Mouse (Mus musculus) midbrain, postnatal 0 days (tissue): ENCODE results near the gene Cst11. TPM values are rescaled to one million over a fixed set of nuclear protein-coding genes. Genes with fewer than 3 reads are reported as not detected.
"Not testable (repeated sequence)": the region's sequence is repeated elsewhere in the genome, so short reads cannot be mapped to it uniquely, and the experiment has no call there.

ENCODE experiments used
- ATAC-seq: fragments of 200-750 bp; cut with Nextera tagmentation; 2 replicates; pipeline ENCODE4 v1.8.0; 2017; ENCODE audit warnings: moderate number of reproducible peaks, mild to moderate bottlenecking, moderate TSS enrichment, moderate library complexity; ENCODE audit not compliant: low FRiP score
- DNase-seq: peaks from one replicate; pipeline ENCODE4 v3.0.0-alpha.2; 2015; ENCODE audit warnings: low spot score
- H3K27ac ChIP-seq: fragments of 300-500 bp; sonication (generic); 2 replicates; pipeline ENCODE4 v1.5.1; 2014; ENCODE audit warnings: low read depth, mild to moderate bottlenecking, low read length, mixed read lengths
- H3K27me3 ChIP-seq: fragments of 300-500 bp; sonication (generic); 2 replicates; pipeline ENCODE4 v1.6.1; 2014; ENCODE audit warnings: low read length, control low read depth, mixed read lengths; ENCODE audit not compliant: insufficient read depth
- H3K36me3 ChIP-seq: fragments of 300-500 bp; sonication (generic); 2 replicates; pipeline ENCODE4 v1.6.1; 2014; ENCODE audit warnings: low read length, control low read depth, mixed read lengths; ENCODE audit not compliant: insufficient read depth
- H3K4me1 ChIP-seq: fragments of 300-500 bp; sonication (generic); 2 replicates; pipeline ENCODE4 v1.6.1; 2014; ENCODE audit warnings: mild to moderate bottlenecking, control low read depth, antibody characterized with exemption, low read length, mixed read lengths; ENCODE audit not compliant: insufficient read depth
- H3K4me2 ChIP-seq: fragments of 300-500 bp; sonication (generic); 2 replicates; pipeline ENCODE4 v1.6.1; 2014; ENCODE audit warnings: low read depth, mild to moderate bottlenecking, low read length, mixed read lengths; ENCODE audit not compliant: poor library complexity, severe bottlenecking
- H3K4me3 ChIP-seq: fragments of 300-500 bp; sonication (generic); 2 replicates; pipeline ENCODE4 v1.5.1; 2014; ENCODE audit warnings: low read depth, mild to moderate bottlenecking, low read length, moderate library complexity
- H3K9ac ChIP-seq: fragments of 300-500 bp; sonication (generic); replicated peaks from 2 replicates; pipeline ENCODE4 v1.6.1; 2014; ENCODE audit warnings: mild to moderate bottlenecking, low read length, moderate library complexity, mixed read lengths; ENCODE audit not compliant: poor library complexity, severe bottlenecking
- H3K9me3 ChIP-seq: fragments of 300-500 bp; sonication (generic); 2 replicates; pipeline ENCODE4 v1.6.1; 2016; ENCODE audit warnings: low read length, control low read depth
- CTCF ChIP-seq: IDR thresholded peaks from 2 replicates; pipeline ENCODE4 v1.5.1; 2016; ENCODE audit warnings: antibody characterized with exemption, mild to moderate bottlenecking
- WGBS: fragments of 180-500 bp; shearing (Covaris S2); extraction: QIAGEN DNeasy Blood & Tissue Kit; methylation state at CpG from one replicate; pipeline ENCODE4 v1.1.7; 2014; 5-methylcytosine and 5-hydroxymethylcytosine counted together
- polyA plus RNA-seq: library from polyadenylated mRNA; unstranded; fragments of >200 nt; fragmentation: Nextera tagmentation; extraction: Ambion mirVana; gene quantifications from 2 replicates; pipeline ENCODE4 v1.2.1, GENCODE M21; 2015
- total RNA-seq: library from RNA; depleted of rRNA; stranded (reverse); fragments of >200 nt; gene quantifications from 2 replicates; pipeline ENCODE4 v1.2.3, GENCODE M21; 2014; rRNA removed

Gene Cst11
- total RNA-seq (not detected in 2 replicates), polyA plus RNA-seq (not detected in 2 replicates)

- not testable (repeated sequence) for ATAC-seq, H3K27me3 ChIP-seq, H3K4me1 ChIP-seq, DNase-seq, H3K4me3 ChIP-seq, H3K4me2 ChIP-seq, H3K36me3 ChIP-seq, H3K9me3 ChIP-seq, H3K9ac ChIP-seq, H3K27ac ChIP-seq
- WGBS: 86% methylated on average over 4 of the region's 4 CpGs
Measured at GRCm38 (mm10) chr2:148771397-148771796, at the start of gene Cst11. Gene Cst11 (minus strand): TSS chr2:148771497.

GRCm38 (mm10) chr2:148819909-148820308 is 48.6 kb upstream of the Cst11 start, which contains the start of gene Cst13:
Gene Cst13 (plus strand): TSS chr2:148820081.
- H3K4me3 ChIP-seq: no peak within 1 kb of the TSS
- no peaks in the 10 kb centered on the region for H3K36me3 ChIP-seq
- no peak within 1 kb of the TSS for H3K9ac ChIP-seq
- ATAC-seq: no peak
- no peak for DNase-seq
- no peak within 1 kb of the TSS for H3K4me2 ChIP-seq
- no peak within 1 kb of the TSS for H3K27ac ChIP-seq
- no peaks in the 10 kb centered on the region for H3K4me1 ChIP-seq
- H3K9me3 ChIP-seq: no peaks in the 10 kb centered on the region
- H3K27me3 ChIP-seq: no peaks in the 10 kb centered on the region
- no peak for TF ChIP-seq CTCF

DNA sequence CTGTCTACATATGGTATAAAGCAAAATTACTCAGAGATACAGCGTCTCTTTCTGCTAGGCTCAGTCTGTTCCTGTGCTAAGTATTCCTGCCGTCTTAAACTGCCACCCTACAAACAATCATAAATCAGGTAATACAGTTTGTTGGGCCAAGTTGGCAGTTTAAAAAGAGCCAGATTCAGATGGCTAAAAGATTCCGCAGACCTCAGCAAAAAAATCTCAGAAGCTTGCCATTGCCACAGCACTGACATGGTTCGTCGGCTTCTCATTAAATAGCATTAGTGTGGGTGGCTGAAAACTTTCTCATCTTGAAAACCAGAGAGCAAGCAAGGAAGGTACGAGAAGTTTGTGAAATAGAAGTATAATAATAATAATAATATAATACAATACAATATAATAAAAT is 35.4 kb upstream of the Cst11 start:
- H3K4me2 ChIP-seq: no peak overlapping the region
- H3K36me3 ChIP-seq: no peaks in the 10 kb centered on the region
- H3K27me3 ChIP-seq: no peaks in the 10 kb centered on the region
- ATAC-seq (no peak), DNase-seq (no peak)
- H3K9me3 ChIP-seq: no peaks in the 10 kb centered on the region
- no peak for TF ChIP-seq CTCF
- H3K4me1 ChIP-seq: no peaks in the 10 kb centered on the region
- H3K27ac ChIP-seq: no peak overlapping the region
- no peak overlapping the region for H3K4me3 ChIP-seq
- H3K9ac ChIP-seq: no peak overlapping the region
- WGBS: 81% methylated on average over 6 of the region's 6 CpGs

DNA sequence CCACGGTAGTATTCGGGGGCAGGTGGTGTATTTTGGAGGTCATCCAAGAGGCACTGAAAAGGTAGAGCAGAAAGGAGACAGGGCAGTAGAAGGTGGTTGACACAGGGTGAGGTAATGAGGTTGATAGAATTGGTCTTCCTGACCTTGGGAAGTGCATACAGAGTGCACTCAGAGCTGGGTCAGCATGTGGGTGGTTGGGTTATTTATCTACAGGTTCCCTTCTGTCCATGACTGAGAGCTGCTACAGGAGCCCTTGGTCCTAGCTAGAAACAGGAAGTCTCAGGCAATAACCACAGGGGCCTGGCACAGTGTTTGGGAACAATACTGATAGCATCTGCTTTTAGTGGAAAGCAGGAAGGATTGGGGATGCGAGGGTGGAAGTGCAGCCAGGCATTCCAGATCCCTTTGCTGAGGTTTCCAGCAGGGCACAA is 30.2 kb upstream of the Cst11 start:
- ATAC-seq (no peak), DNase-seq (no peak)
- 79% methylated on average over 3 of the region's 3 CpGs for WGBS
- no peaks in the 10 kb centered on the region for H3K27me3 ChIP-seq
- no peak for TF ChIP-seq CTCF
- H3K27ac ChIP-seq: no peak overlapping the region
- no peak overlapping the region for H3K9ac ChIP-seq
- H3K4me2 ChIP-seq: no peak overlapping the region
- no peak overlapping the region for H3K4me3 ChIP-seq
- no peaks in the 10 kb centered on the region for H3K9me3 ChIP-seq
- no peaks in the 10 kb centered on the region for H3K4me1 ChIP-seq
- H3K36me3 ChIP-seq: no peaks in the 10 kb centered on the region

GRCm38 (mm10) chr2:148798485-148798884 is 27.2 kb upstream of the Cst11 start, which contains the start of gene Cst8:
Gene Cst8 (plus strand): TSS chr2:148798785.
- TF ChIP-seq CTCF: no peak
- Histone ChIP-seq H3K4me3 (no peak within 1 kb of the TSS), H3K27ac (no peak within 1 kb of the TSS), H3K4me1 (no peaks in the 10 kb centered on the region), H3K9me3 (no peaks in the 10 kb centered on the region), H3K27me3 (no peaks in the 10 kb centered on the region), H3K9ac (no peak within 1 kb of the TSS), H3K36me3 (no peaks in the 10 kb centered on the region), H3K4me2 (no peak within 1 kb of the TSS)
- no peak for DNase-seq
- WGBS: 93% methylated on average over 1 of the region's 1 CpGs
- no peak for ATAC-seq

GRCm38 (mm10) chr2:148789142-148789541 is 17.8 kb upstream of the Cst11 start, which contains the start of gene Cst12:
Gene Cst12 (plus strand): TSS chr2:148789361.
- no peak for ATAC-seq
- TF ChIP-seq CTCF: no peak
- H3K4me3 ChIP-seq: no peak within 1 kb of the TSS
- no peaks in the 10 kb centered on the region for H3K27me3 ChIP-seq
- H3K36me3 ChIP-seq: no peaks in the 10 kb centered on the region
- no peak for DNase-seq
- no peak within 1 kb of the TSS for H3K4me2 ChIP-seq
- H3K27ac ChIP-seq: no peak within 1 kb of the TSS
- no peaks in the 10 kb centered on the region for H3K9me3 ChIP-seq
- H3K9ac ChIP-seq: no peak within 1 kb of the TSS
- H3K4me1 ChIP-seq: no peaks in the 10 kb centered on the region
- 92% methylated on average over 6 of the region's 6 CpGs for WGBS
